ENCODE assay signal across 15 mouse cellular contexts in genomic region chr3:51647356-51647755, GRCm38 (mm10). TPM values are rescaled to one million over a fixed set of nuclear protein-coding genes. Genes with fewer than 3 reads are reported as not detected.
"Had no signal": no experiment of that assay in that cellular context is flagged by ENCODE, and none has a peak within 500 bp of the region (broad histone marks: within the 10 kb centered on the region; RNA-seq: fewer than 3 reads in every experiment).

No protein-coding gene starts in this region.

- ATAC-seq: liver, postnatal 0 days had no signal

- H3K4me2 ChIP-seq: midbrain, embryonic 11.5 days had no signal

- DNase-seq: liver, postnatal 0 days; lung, adult 2 months; lung, postnatal 14 days; right cerebral cortex, postnatal 14 days; thymus, adult 2 months; thymus, postnatal 25 days had no signal

- H3K9ac ChIP-seq: liver, embryonic 15.5 days; liver, postnatal 0 days; lung, embryonic 15.5 days; midbrain, embryonic 13.5 days; midbrain, embryonic 15.5 days; neural tube, embryonic 12.5 days; stomach, embryonic 15.5 days had no signal

- H3K9me3 ChIP-seq: liver, embryonic 15.5 days; lung, embryonic 15.5 days; midbrain, embryonic 15.5 days; neural tube, embryonic 12.5 days; stomach, embryonic 15.5 days had no signal

- H3K27ac ChIP-seq: liver, embryonic 15.5 days; lung, embryonic 15.5 days; macrophage; midbrain, embryonic 15.5 days; neural tube, embryonic 12.5 days; stomach, embryonic 15.5 days; stomach, postnatal 0 days had no signal

- H3K27me3 ChIP-seq: lung, embryonic 15.5 days; midbrain, embryonic 13.5 days; midbrain, embryonic 15.5 days; neural tube, embryonic 12.5 days; stomach, embryonic 15.5 days had no signal

- H3K36me3 ChIP-seq: liver, embryonic 15.5 days; lung, embryonic 15.5 days; midbrain, embryonic 13.5 days; midbrain, embryonic 15.5 days; neural tube, embryonic 12.5 days; stomach, embryonic 15.5 days had no signal

- H3K4me3 ChIP-seq: liver, embryonic 15.5 days; midbrain, embryonic 13.5 days; midbrain, embryonic 15.5 days; neural tube, embryonic 12.5 days; stomach, embryonic 15.5 days had no signal

RNA-seq across cellular contexts. Expression of gene Mgst2, which starts 12.8 kb away (rescaled TPM):
- polyA plus RNA-seq: midbrain, embryonic 11.5 days had no signal
